Mouse (Mus musculus) T-helper 1 cell (primary cell): ENCODE measurements around the gene St6galnac6.

Experiments used
- in situ Hi-C: fragments of 300-600 bp; cut with MboI, MseI; formaldehyde crosslinking; loops from one replicate; pipeline ENCODE4 v1.15.1; 2025; ENCODE audit warnings: high pct_unique_total_duplicates

Gene St6galnac6

GRCm38 (mm10) chr2:32585149-32585714 lies 14.3 kb upstream of the St6galnac6 start:
- in situ Hi-C loops = no loop called here

- in situ Hi-C loops = no loop called here
These were observed 12.6 kb upstream of the St6galnac6 start, which contains the start of gene St6galnac4 for GRCm38 (mm10) chr2:32586871-32587351. St6galnac4 (plus strand) TSS chr2:32587095.

GRCm38 (mm10) chr2:32587731-32588321 lies 11.7 kb upstream of the St6galnac6 start:
- in situ Hi-C loops = no loop called here

- in situ Hi-C loops = no loop called here
These were observed 10.2 kb upstream of the St6galnac6 start for GRCm38 (mm10) chr2:32589213-32589795.

GRCm38 (mm10) chr2:32590224-32590623 lies 9.3 kb upstream of the St6galnac6 start:
- in situ Hi-C loops = no loop called here

- in situ Hi-C loops = no loop called here
These were observed 8.3 kb upstream of the St6galnac6 start for GRCm38 (mm10) chr2:32591249-32591648.

- in situ Hi-C loops = no loop called here
These were observed 2.8 kb upstream of the St6galnac6 start for GRCm38 (mm10) chr2:32596725-32597124.

GRCm38 (mm10) chr2:32597248-32597647 lies 2.3 kb upstream of the St6galnac6 start:
- in situ Hi-C loops = no loop called here

- in situ Hi-C loops = no loop called here
These were observed 1.8 kb upstream of the St6galnac6 start for GRCm38 (mm10) chr2:32597699-32598098.

- in situ Hi-C loops = no loop called here
These were observed 1.0 kb upstream of the St6galnac6 start for GRCm38 (mm10) chr2:32598506-32598905.

GRCm38 (mm10) chr2:32601417-32602065 lies 2.0 kb downstream of the St6galnac6 start:
- in situ Hi-C loops = loop anchor here (10.0 kb wide), 1 partner anchor 967 kb away; no protein-coding TSS in a partner anchor

- in situ Hi-C loops = loop anchor here (10.0 kb wide), 1 partner anchor 968 kb away; no protein-coding TSS in a partner anchor
These were observed 3.1 kb downstream of the St6galnac6 start for GRCm38 (mm10) chr2:32602600-32603054.

- in situ Hi-C loops = loop anchor here (10.0 kb wide), 1 partner anchor 970 kb away; no protein-coding TSS in a partner anchor
These were observed 5.1 kb downstream of the St6galnac6 start for GRCm38 (mm10) chr2:32604631-32605030.

GRCm38 (mm10) chr2:32606161-32607142 lies 6.9 kb downstream of the St6galnac6 start:
- in situ Hi-C loops = loop anchor here (10.0 kb wide), 1 partner anchor 972 kb away; no protein-coding TSS in a partner anchor

- in situ Hi-C loops = loop anchor here (10.0 kb wide), 1 partner anchor 973 kb away; no protein-coding TSS in a partner anchor
These were observed 7.9 kb downstream of the St6galnac6 start for GRCm38 (mm10) chr2:32607262-32607947.

GRCm38 (mm10) chr2:32608141-32608777 lies 8.8 kb downstream of the St6galnac6 start:
- in situ Hi-C loops = loop anchor here (10.0 kb wide), 1 partner anchor 973 kb away; no protein-coding TSS in a partner anchor

- in situ Hi-C loops = loop anchor here (10.0 kb wide), 1 partner anchor 974 kb away; no protein-coding TSS in a partner anchor
These were observed 9.4 kb downstream of the St6galnac6 start for GRCm38 (mm10) chr2:32608778-32609435.

- in situ Hi-C loops = no loop called here
These were observed 11.2 kb downstream of the St6galnac6 start for GRCm38 (mm10) chr2:32610610-32611229.
